Mouse (Mus musculus) frontal cortex, postnatal 14 days (tissue): ENCODE measurements around the gene Lef1.

ENCODE experiments used
- DNase-seq, 2 experiments: peaks; one replicate each; pipeline ENCODE4 v3.0.0; 2022; ENCODE audit warnings: low spot score in 2 of 2

Gene Lef1

GRCm38 (mm10) chr3:131247447-131247846 lies 137.2 kb downstream of the Lef1 start:
- no peak for DNase-seq

GRCm38 (mm10) chr3:131247851-131248250 lies 137.6 kb downstream of the Lef1 start:
- DNase-seq = no peak

- DNase-seq = no peak
Measured at GRCm38 (mm10) chr3:131248444-131248843, 138.2 kb downstream of the Lef1 start.

- no peak for DNase-seq
Measured at GRCm38 (mm10) chr3:131250283-131250682, 140.0 kb downstream of the Lef1 start.

- DNase-seq = no peak
Measured at GRCm38 (mm10) chr3:131250978-131251377, 140.7 kb downstream of the Lef1 start.

GRCm38 (mm10) chr3:131251601-131252000 lies 141.3 kb downstream of the Lef1 start:
- DNase-seq = no peak

- DNase-seq = no peak
Measured at GRCm38 (mm10) chr3:131254991-131255390, 144.7 kb downstream of the Lef1 start.

- DNase-seq = no peak
Measured at GRCm38 (mm10) chr3:131255399-131255981, 145.2 kb downstream of the Lef1 start.

GRCm38 (mm10) chr3:131258921-131259320 lies 148.7 kb downstream of the Lef1 start:
- no peak for DNase-seq

- DNase-seq = no peak
Measured at GRCm38 (mm10) chr3:131259392-131259965, 149.2 kb downstream of the Lef1 start.

GRCm38 (mm10) chr3:131260418-131260817 lies 150.1 kb downstream of the Lef1 start:
- DNase-seq = no peak

GRCm38 (mm10) chr3:131263766-131264486 lies 153.7 kb downstream of the Lef1 start:
- no peak for DNase-seq

- no peak for DNase-seq
Measured at GRCm38 (mm10) chr3:131265516-131265915, 155.2 kb downstream of the Lef1 start.

GRCm38 (mm10) chr3:131266366-131267050 lies 156.2 kb downstream of the Lef1 start:
- no peak for DNase-seq

GRCm38 (mm10) chr3:131270381-131270780 lies 160.1 kb downstream of the Lef1 start:
- DNase-seq = no peak

- no peak for DNase-seq
Measured at GRCm38 (mm10) chr3:131271157-131271556, 160.9 kb downstream of the Lef1 start.

GRCm38 (mm10) chr3:131271559-131272373 lies 161.5 kb downstream of the Lef1 start, which contains the start of gene Hadh:
Hadh (minus strand) TSS chr3:131272101.
- peak; percentile 49 to 63 for DNase-seq

- no peak for DNase-seq
Measured at GRCm38 (mm10) chr3:131272374-131273100, 162.3 kb downstream of the Lef1 start.
